Mouse (Mus musculus) megakaryocyte, embryonic 14.5 days (primary cell): ENCODE measurements around the gene Rps13.
"Not testable (repeated sequence)": the region's sequence is repeated elsewhere in the genome, so short reads cannot be mapped to it uniquely, and the experiment has no call there.

Experiments
- FLI1 ChIP-seq: IDR thresholded peaks from 2 replicates; pipeline ENCODE4 v1.6.1; 2012; ENCODE audit warnings: low read length, inconsistent platforms, mixed read lengths
- GATA1 ChIP-seq: IDR thresholded peaks from 3 replicates; pipeline ENCODE4 v1.6.1; 2012; ENCODE audit warnings: mixed read lengths, low read length, inconsistent platforms, borderline replicate concordance

DNA sequence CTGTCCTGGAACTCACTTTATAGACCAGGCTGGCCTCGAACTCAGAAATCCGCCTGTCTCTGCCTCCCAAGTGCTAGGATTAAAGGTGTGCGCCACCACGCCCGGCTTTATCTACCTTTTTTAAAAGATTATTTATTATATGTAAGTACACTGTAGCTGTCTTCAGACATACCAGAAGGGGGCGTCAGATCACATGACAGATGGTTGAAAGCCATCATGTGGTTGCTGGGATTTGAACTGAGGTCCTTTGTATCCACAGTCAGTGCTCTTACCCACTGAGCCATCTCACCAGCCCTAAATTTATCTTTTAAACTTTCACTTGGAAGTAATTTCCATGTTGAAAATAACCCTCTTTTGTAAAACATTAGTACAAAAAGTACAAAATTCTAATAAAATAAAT, 45.2 kb upstream of the Rps13 start:
- TF ChIP-seq GATA1, FLI1: not testable (repeated sequence)
